ENCODE assay signal across 8 mouse cellular contexts in genomic region chr7:35119506-35120145, GRCm38 (mm10). TPM values are rescaled to one million over a fixed set of nuclear protein-coding genes. Genes with fewer than 3 reads are reported as not detected.
DNase-seq lines count a peak whose midpoint lies in the region; ATAC-seq and TF ChIP-seq lines count a peak whose summit lies in the region.

No protein-coding gene starts in this region.

- peak; percentile 32 for ATAC-seq in forebrain, embryonic 11.5 days (replicated peaks; ENCODE audit: low FRiP score)
- ATAC-seq in hindbrain, embryonic 16.5 days, result peak; percentile 49
- peak; percentile 9 for ATAC-seq in limb, embryonic 14.5 days (ENCODE audit: low FRiP score, low read depth)
- ATAC-seq in neural tube, embryonic 12.5 days (ENCODE audit: low FRiP score, low read depth), result peak; percentile 30

- H3K36me3 ChIP-seq in forebrain, embryonic 11.5 days (ENCODE audit: control insufficient read depth, insufficient read depth, low read length), result no peaks in the 10 kb centered on the region
- H3K36me3 ChIP-seq in hindbrain, embryonic 16.5 days (ENCODE audit: control insufficient read depth, insufficient read depth, low read length), result no peaks in the 10 kb centered on the region
- H3K36me3 ChIP-seq in limb, embryonic 14.5 days (ENCODE audit: control insufficient read depth, insufficient read depth, low read length), result no peaks in the 10 kb centered on the region
- no peaks in the 10 kb centered on the region for H3K36me3 ChIP-seq in neural tube, embryonic 12.5 days

- under 1% methylated on average over 59 of the region's 83 CpGs for WGBS in forebrain, embryonic 11.5 days
- WGBS in hindbrain, embryonic 16.5 days, result under 1% methylated on average over 62 of the region's 83 CpGs
- under 1% methylated on average over 33 of the region's 83 CpGs for WGBS in limb, embryonic 14.5 days
- under 1% methylated on average over 63 of the region's 83 CpGs for WGBS in neural tube, embryonic 12.5 days

- H3K4me2 ChIP-seq in forebrain, embryonic 11.5 days (ENCODE audit: low read depth, low read length, severe bottlenecking), result peak overlapping the region; percentile 97
- H3K4me2 ChIP-seq in hindbrain, embryonic 16.5 days (ENCODE audit: low read length), result peak overlapping the region; percentile 98
- peak overlapping the region; percentile 86 for H3K4me2 ChIP-seq in limb, embryonic 14.5 days (replicated peaks; ENCODE audit: low read depth, low read length, severe bottlenecking)
- peak overlapping the region; percentile 96 for H3K4me2 ChIP-seq in neural tube, embryonic 12.5 days (replicated peaks)

- peak overlapping the region; percentile 64 for H3K9ac ChIP-seq in forebrain, embryonic 11.5 days (ENCODE audit: low read length)
- peak overlapping the region; percentile 61 for H3K9ac ChIP-seq in hindbrain, embryonic 16.5 days (ENCODE audit: low read depth, low read length)
- H3K9ac ChIP-seq in limb, embryonic 14.5 days (ENCODE audit: low read depth, low read length, severe bottlenecking), result peak overlapping the region; percentile 61
- H3K9ac ChIP-seq in neural tube, embryonic 12.5 days, result peak overlapping the region; percentile 59

- peaks cover 18% of the 10 kb centered on the region for H3K4me1 ChIP-seq in forebrain, embryonic 11.5 days (replicated peaks; ENCODE audit: control insufficient read depth, insufficient read depth, low read length)
- H3K4me1 ChIP-seq in hindbrain, embryonic 16.5 days (ENCODE audit: control insufficient read depth, insufficient read depth, low read depth, low read length), result peaks cover 25% of the 10 kb centered on the region
- H3K4me1 ChIP-seq in limb, embryonic 14.5 days (ENCODE audit: control insufficient read depth, insufficient read depth, low read length), result peaks cover 7% of the 10 kb centered on the region
- peaks cover 26% of the 10 kb centered on the region for H3K4me1 ChIP-seq in neural tube, embryonic 12.5 days

- no peak for TF ChIP-seq POLR2A in limb, embryonic 14.5 days (IDR thresholded peaks at IDR 0.05; ENCODE audit: borderline replicate concordance, extremely low read depth, insufficient read depth, insufficient read length)

- peak overlapping the region; percentile 45 for H3K4me3 ChIP-seq in forebrain, embryonic 11.5 days (ENCODE audit: low read depth, low read length)
- H3K4me3 ChIP-seq in hindbrain, embryonic 16.5 days (ENCODE audit: low read length), result peak overlapping the region; percentile 60
- H3K4me3 ChIP-seq in limb, embryonic 14.5 days (replicated peaks; ENCODE audit: low read length), result peak overlapping the region; percentile 58
- peak overlapping the region; percentile 48 for H3K4me3 ChIP-seq in neural tube, embryonic 12.5 days

- DNase-seq in right cerebral cortex, postnatal 14 days, result peak; percentile 24
- no peak for DNase-seq in right cerebral cortex, postnatal 4 days
- peak; percentile 14 for DNase-seq in brain, adult 2 months (ENCODE audit: low read depth, low spot score)
- DNase-seq in forebrain, embryonic 11.5 days (ENCODE audit: low spot score), result no peak
- DNase-seq in limb, embryonic 14.5 days (ENCODE audit: low spot score), result no peak
- no peak for DNase-seq in spleen, postnatal 36 days (ENCODE audit: low spot score in 2 of 2)

- H3K27ac ChIP-seq in forebrain, embryonic 11.5 days (ENCODE audit: low read depth, low read length), result no peak overlapping the region
- H3K27ac ChIP-seq in hindbrain, embryonic 16.5 days (ENCODE audit: low read depth, low read length), result no peak overlapping the region
- H3K27ac ChIP-seq in limb, embryonic 14.5 days (replicated peaks; ENCODE audit: low read depth, low read length), result no peak overlapping the region
- no peak overlapping the region for H3K27ac ChIP-seq in neural tube, embryonic 12.5 days

- peaks cover 58% of the 10 kb centered on the region for H3K27me3 ChIP-seq in forebrain, embryonic 11.5 days (ENCODE audit: control insufficient read depth, insufficient read depth, low read length)
- peaks cover 26% of the 10 kb centered on the region for H3K27me3 ChIP-seq in hindbrain, embryonic 16.5 days (replicated peaks; ENCODE audit: control insufficient read depth, insufficient read depth, low read length)
- peaks cover 49% of the 10 kb centered on the region for H3K27me3 ChIP-seq in limb, embryonic 14.5 days (ENCODE audit: control insufficient read depth, insufficient read depth, low read length)
- H3K27me3 ChIP-seq in neural tube, embryonic 12.5 days (replicated peaks), result peaks cover 78% of the 10 kb centered on the region

- H3K9me3 ChIP-seq in forebrain, embryonic 11.5 days (ENCODE audit: control insufficient read depth, low read length), result no peaks in the 10 kb centered on the region
- no peaks in the 10 kb centered on the region for H3K9me3 ChIP-seq in hindbrain, embryonic 16.5 days (ENCODE audit: control insufficient read depth, low read length)
- no peaks in the 10 kb centered on the region for H3K9me3 ChIP-seq in limb, embryonic 14.5 days (ENCODE audit: control insufficient read depth, low read length)
- no peaks in the 10 kb centered on the region for H3K9me3 ChIP-seq in neural tube, embryonic 12.5 days

RNA-seq across cellular contexts. Expression of gene Cebpa, which starts 0.5 kb away (rescaled TPM):
- 0.63 and 0.73 TPM in 2 replicates for polyA plus RNA-seq in forebrain, embryonic 11.5 days (2014; fragmentation: Nextera tagmentation; extraction: Ambion mirVana)
- 0.75 and 0.86 TPM in 2 replicates for polyA plus RNA-seq in hindbrain, embryonic 16.5 days (2015; fragmentation: Nextera tagmentation; extraction: Ambion mirVana)
- 23.6 and 25.4 TPM in 2 replicates for polyA plus RNA-seq in limb, embryonic 14.5 days (2012; rRNA removed)
- 13.0 and 14.6 TPM in 2 replicates for polyA plus RNA-seq in limb, embryonic 14.5 days (2014; fragmentation: Nextera tagmentation; extraction: Ambion mirVana)
- 0.68 and 0.74 TPM in 2 replicates for polyA plus RNA-seq in neural tube, embryonic 12.5 days (2016; fragmentation: Nextera tagmentation; extraction: Ambion mirVana)

Comparison
In these comparisons a context has a peak if more than half of its experiments do, and no peak if none do; other contexts are left out.
1. DNase-seq: peak in right cerebral cortex, postnatal 14 days (single experiment) and brain, adult 2 months (single experiment); none in right cerebral cortex, postnatal 4 days (single experiment), forebrain, embryonic 11.5 days (single experiment), limb, embryonic 14.5 days (single experiment) and spleen, postnatal 36 days (0 of 2).
2. Peak in every context shown above with its lines, with median percentiles within 50 percentile points of each other: ATAC-seq, H3K4me2 ChIP-seq, H3K4me3 ChIP-seq and H3K9ac ChIP-seq.